Mouse (Mus musculus) stomach, embryonic 15.5 days (tissue): ENCODE measurements around the gene Atm. TPM values are rescaled to one million over a fixed set of nuclear protein-coding genes. Genes with fewer than 3 reads are reported as not detected.

Experiments
- ATAC-seq: fragments of 200-750 bp; cut with Nextera tagmentation; 2 replicates; pipeline ENCODE4 v1.8.0; 2017; ENCODE audit warnings: low read depth, moderate number of reproducible peaks, moderate TSS enrichment; ENCODE audit not compliant: insufficient read depth, low FRiP score
- H3K27ac ChIP-seq: fragments of 300-500 bp; sonication (generic); 2 replicates; pipeline ENCODE4 v1.5.1; 2015; ENCODE audit warnings: mild to moderate bottlenecking, inconsistent platforms
- H3K27me3 ChIP-seq: fragments of 300-500 bp; sonication (generic); replicated peaks from 2 replicates; pipeline ENCODE4 v1.6.1; 2015; ENCODE audit warnings: inconsistent platforms
- H3K36me3 ChIP-seq: fragments of 300-500 bp; sonication (generic); 2 replicates; pipeline ENCODE4 v1.6.1; 2015; ENCODE audit warnings: inconsistent platforms
- H3K4me1 ChIP-seq: fragments of 300-500 bp; sonication (generic); 2 replicates; pipeline ENCODE4 v1.6.1; 2015; ENCODE audit warnings: inconsistent platforms
- H3K4me2 ChIP-seq: fragments of 300-500 bp; sonication (generic); 2 replicates; pipeline ENCODE4 v1.6.1; 2015; ENCODE audit warnings: mild to moderate bottlenecking, inconsistent platforms
- H3K4me3 ChIP-seq: fragments of 300-500 bp; sonication (generic); replicated peaks from 2 replicates; pipeline ENCODE4 v1.5.1; 2015; ENCODE audit warnings: inconsistent platforms
- H3K9ac ChIP-seq: fragments of 300-500 bp; sonication (generic); 2 replicates; pipeline ENCODE4 v1.6.1; 2015; ENCODE audit warnings: inconsistent platforms
- H3K9me3 ChIP-seq: fragments of 300-500 bp; sonication (generic); 2 replicates; pipeline ENCODE4 v1.6.1; 2016; ENCODE audit warnings: inconsistent platforms
- WGBS: fragments of 180-500 bp; shearing (Covaris S2); methylation state at CpG from one replicate; pipeline ENCODE4 v1.1.7; 2015; 5-methylcytosine and 5-hydroxymethylcytosine counted together
- microRNA-seq: library from miRNA; unstranded; fragments of <30 nt; microRNA quantifications from one replicate; pipeline ENCODE4, GENCODE M21; 2016
- polyA plus RNA-seq: library from polyadenylated mRNA; unstranded; fragments of >200 nt; fragmentation: Nextera tagmentation; extraction: Ambion mirVana; gene quantifications from 2 replicates; pipeline ENCODE4 v1.2.1, GENCODE M21; 2015

The Atm gene
- polyA plus RNA-seq, 1 experiment from 2014 or later: 12.4 TPM

DNA sequence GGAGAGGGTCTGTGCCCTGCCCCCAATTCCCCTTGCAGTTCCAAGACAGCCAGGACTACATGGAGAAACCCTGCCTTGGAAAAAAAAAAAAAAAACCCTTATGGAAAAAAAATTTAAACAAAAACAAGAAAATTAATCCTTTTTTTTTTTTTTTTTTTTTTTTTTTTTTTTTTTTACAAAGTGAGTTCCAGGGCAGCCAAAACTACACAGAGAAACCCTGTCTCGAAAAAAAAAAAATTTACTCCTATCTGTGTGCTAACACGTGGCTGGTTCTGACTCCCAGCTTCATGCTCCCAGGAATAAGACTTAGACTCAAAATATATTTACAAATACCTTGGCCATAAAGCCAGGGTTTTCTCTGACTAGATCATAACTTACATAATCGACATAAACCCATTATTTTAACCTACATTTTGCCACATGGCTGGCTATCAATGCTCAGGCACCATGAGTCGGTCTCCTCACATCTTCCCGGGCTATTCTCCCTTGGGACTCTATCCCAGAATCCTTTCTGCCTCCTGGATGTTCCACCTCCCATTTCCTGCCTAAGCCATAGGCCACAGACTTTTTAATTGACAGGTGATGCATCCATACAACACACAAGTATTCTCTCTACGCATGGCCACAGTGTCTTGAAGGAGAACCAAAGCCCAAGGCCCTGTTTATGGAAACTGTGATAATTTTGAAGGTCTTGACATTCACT is 132.3 kb downstream of the Atm start:
- Histone ChIP-seq H3K27me3 (no peaks in the 10 kb centered on the region), H3K4me3 (no peak overlapping the region), H3K9me3 (no peaks in the 10 kb centered on the region), H3K9ac (no peak overlapping the region), H3K36me3 (no peaks in the 10 kb centered on the region), H3K4me1 (0 out of 2 replicates have a peak, but pooled peaks cover 4% of the 10 kb centered on the region), H3K27ac (no peak overlapping the region), H3K4me2 (no peak overlapping the region)
- ATAC-seq: no peak
- WGBS: 84% methylated on average over 6 of the region's 6 CpGs

- peak overlapping the region; percentile 39 for H3K4me2 ChIP-seq
- no peaks in the 10 kb centered on the region for H3K36me3 ChIP-seq
- no peaks in the 10 kb centered on the region for H3K9me3 ChIP-seq
- ATAC-seq: no peak
- 0 out of 2 replicates have a peak, but pooled peaks cover 4% of the 10 kb centered on the region for H3K4me1 ChIP-seq
- 67% methylated on average over 8 of the region's 8 CpGs for WGBS
- H3K27me3 ChIP-seq: no peaks in the 10 kb centered on the region
- no peak overlapping the region for H3K9ac ChIP-seq
- H3K4me3 ChIP-seq: no peak overlapping the region
- peak overlapping the region; percentile 46; the same call in 1 of the 2 replicates for H3K27ac ChIP-seq
Observed at GRCm38 (mm10) chr9:53402991-53403390, 133.5 kb downstream of the Atm start.

GRCm38 (mm10) chr9:53402291-53402711 is 134.2 kb downstream of the Atm start, which contains the start of gene 4930550C14Rik:
Gene 4930550C14Rik, plus strand, starts transcription at chr9:53402325.
- ATAC-seq: no peak
- H3K9ac ChIP-seq: no peak within 1 kb of the TSS
- no peak within 1 kb of the TSS; the same call in 1 of the 2 replicates for H3K4me3 ChIP-seq
- H3K9me3 ChIP-seq: no peaks in the 10 kb centered on the region
- H3K4me2 ChIP-seq: peak within 1 kb of the TSS; percentile 39
- H3K36me3 ChIP-seq: no peaks in the 10 kb centered on the region
- H3K4me1 ChIP-seq: 0 out of 2 replicates have a peak, but pooled peaks cover 4% of the 10 kb centered on the region
- H3K27ac ChIP-seq: peak within 1 kb of the TSS; percentile 46
- WGBS: 11% methylated on average over 11 of the region's 11 CpGs
- no peaks in the 10 kb centered on the region for H3K27me3 ChIP-seq

- Histone ChIP-seq H3K36me3 (no peaks in the 10 kb centered on the region), H3K4me1 (0 out of 2 replicates have a peak, but pooled peaks cover 4% of the 10 kb centered on the region), H3K4me2 (no peak overlapping the region), H3K27ac (no peak overlapping the region), H3K27me3 (no peaks in the 10 kb centered on the region), H3K4me3 (no peak overlapping the region), H3K9me3 (no peaks in the 10 kb centered on the region), H3K9ac (no peak overlapping the region)
- no peak for ATAC-seq
- 88% methylated on average over 8 of the region's 8 CpGs for WGBS
Observed at GRCm38 (mm10) chr9:53401146-53401545, 135.4 kb downstream of the Atm start.

- Histone ChIP-seq H3K9me3 (no peaks in the 10 kb centered on the region), H3K4me2 (no peak overlapping the region), H3K4me1 (0 out of 2 replicates have a peak, but pooled peaks cover 4% of the 10 kb centered on the region), H3K4me3 (no peak overlapping the region), H3K27ac (no peak overlapping the region), H3K27me3 (no peaks in the 10 kb centered on the region), H3K9ac (no peak overlapping the region), H3K36me3 (no peaks in the 10 kb centered on the region)
- WGBS: 90% methylated on average over 4 of the region's 4 CpGs
- no peak for ATAC-seq
Observed at GRCm38 (mm10) chr9:53400696-53401095, 135.8 kb downstream of the Atm start.

GRCm38 (mm10) chr9:53399537-53399936 is 137.0 kb downstream of the Atm start:
- Histone ChIP-seq H3K9me3 (no peaks in the 10 kb centered on the region), H3K36me3 (no peaks in the 10 kb centered on the region), H3K4me3 (no peak overlapping the region), H3K27me3 (no peaks in the 10 kb centered on the region), H3K9ac (no peak overlapping the region), H3K4me1 (no peaks in the 10 kb centered on the region), H3K27ac (no peak overlapping the region), H3K4me2 (no peak overlapping the region)
- 92% methylated on average over 8 of the region's 8 CpGs for WGBS
- no peak for ATAC-seq

- H3K36me3 ChIP-seq: no peaks in the 10 kb centered on the region
- no peak overlapping the region for H3K4me3 ChIP-seq
- H3K4me2 ChIP-seq: no peak overlapping the region
- 17% methylated on average over 5 of the region's 5 CpGs for WGBS
- ATAC-seq: no peak
- H3K9me3 ChIP-seq: no peaks in the 10 kb centered on the region
- H3K27ac ChIP-seq: no peak overlapping the region
- H3K27me3 ChIP-seq: no peaks in the 10 kb centered on the region
- H3K4me1 ChIP-seq: no peaks in the 10 kb centered on the region
- no peak overlapping the region for H3K9ac ChIP-seq
Observed at GRCm38 (mm10) chr9:53398388-53398700, 138.2 kb downstream of the Atm start.

DNA sequence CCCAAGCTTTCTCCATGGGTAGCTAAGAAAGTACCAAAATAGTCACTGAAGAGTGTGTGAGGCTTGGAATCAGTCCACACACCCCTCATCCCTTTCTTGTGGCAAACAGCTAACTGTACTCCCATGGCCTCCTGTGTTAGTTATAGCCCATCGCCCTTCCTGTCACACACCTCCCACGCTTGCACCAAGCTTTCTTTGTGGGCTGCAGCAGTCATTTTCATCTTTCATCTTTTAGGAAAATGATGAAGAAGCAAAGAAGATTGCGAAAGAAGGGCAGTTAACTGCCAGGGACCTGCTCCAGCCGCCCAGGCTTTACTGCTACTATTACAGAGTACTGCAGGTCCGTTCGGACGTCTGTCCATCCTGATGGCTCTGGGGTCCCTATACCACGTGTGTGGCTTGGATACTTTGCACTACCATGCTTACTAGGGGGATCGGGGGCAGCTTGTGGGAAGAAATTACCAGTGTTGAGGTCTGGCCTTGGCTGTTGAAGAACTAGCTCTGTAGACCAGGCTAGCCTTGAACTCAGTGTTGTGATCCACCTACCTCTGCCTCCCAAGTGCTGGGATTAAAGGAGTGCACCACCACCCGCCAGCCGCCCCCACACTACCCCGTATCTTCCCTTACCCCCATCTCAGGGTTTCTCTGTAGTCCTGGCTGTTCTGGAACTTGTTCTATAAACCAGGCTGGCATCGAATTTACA is 138.7 kb downstream of the Atm start:
- ATAC-seq: no peak
- WGBS: 82% methylated on average over 13 of the region's 13 CpGs
- Histone ChIP-seq H3K9me3 (no peaks in the 10 kb centered on the region), H3K27me3 (no peaks in the 10 kb centered on the region), H3K4me3 (no peak overlapping the region), H3K27ac (no peak overlapping the region), H3K36me3 (no peaks in the 10 kb centered on the region), H3K4me2 (no peak overlapping the region), H3K4me1 (no peaks in the 10 kb centered on the region), H3K9ac (no peak overlapping the region)

- H3K9ac ChIP-seq: no peak overlapping the region
- no peaks in the 10 kb centered on the region for H3K27me3 ChIP-seq
- H3K4me3 ChIP-seq: no peak overlapping the region
- H3K27ac ChIP-seq: no peak overlapping the region
- H3K4me2 ChIP-seq: no peak overlapping the region
- H3K36me3 ChIP-seq: peaks cover 5% of the 10 kb centered on the region; the same call in 1 of the 2 replicates
- 71% methylated on average over 7 of the region's 7 CpGs for WGBS
- H3K9me3 ChIP-seq: no peaks in the 10 kb centered on the region
- ATAC-seq: no peak
- peaks cover 3% of the 10 kb centered on the region; the same call in 1 of the 2 replicates for H3K4me1 ChIP-seq
Observed at GRCm38 (mm10) chr9:53390136-53390535, 146.4 kb downstream of the Atm start.

Small RNA genes within 50 kb of the gene (microRNA-seq; reads per million reads assigned to microRNA genes)
- not detected for gene Mir130c

Other genes starting within 250 kb of the Atm start
- 7.6 TPM in 2 replicates for gene Exph5, start 235.1 kb downstream of the Atm start, polyA plus RNA-seq
- gene Kdelc2, start 152.7 kb downstream of the Atm start, polyA plus RNA-seq: 30.9 and 31.0 TPM in 2 replicates
- gene 4930550C14Rik, start 134.4 kb downstream of the Atm start, polyA plus RNA-seq: 0.55 and 1.0 TPM in 2 replicates
- 14.6 and 15.6 TPM in 2 replicates for gene Npat, start 307 bp upstream of the Atm start, polyA plus RNA-seq
- 106 and 118 TPM in 2 replicates for gene Acat1, start 73.6 kb upstream of the Atm start, polyA plus RNA-seq
- gene Cul5, start 133.3 kb upstream of the Atm start, polyA plus RNA-seq: 32.7 and 33.7 TPM in 2 replicates
- 0.53 and 0.59 TPM in 2 replicates for gene Rab39, start 169.5 kb upstream of the Atm start, polyA plus RNA-seq
- 7.9 and 8.4 TPM in 2 replicates for gene Slc35f2, start 234.8 kb upstream of the Atm start, polyA plus RNA-seq